Comparison of ENCODE assay signal across 8 mouse cellular contexts in genomic region chr10:4387701-4388383, GRCm38 (mm10). TPM values are rescaled to one million over a fixed set of nuclear protein-coding genes. Genes with fewer than 3 reads are reported as not detected.
DNase-seq lines count a peak whose midpoint lies in the region; ATAC-seq and TF ChIP-seq lines count a peak whose summit lies in the region.

TSS of gene Zbtb2 (minus strand) at chr10:4388108.

- intact Hi-C loops in left cerebral cortex, postnatal 25 days (cut with DNase I): loop anchor here (1.0 kb wide), 1 partner anchor 44 kb away; the partner anchor contains the start of genes Armt1 and Rmnd1

- peak within 1 kb of the TSS; percentile 99 for H3K9ac ChIP-seq in hindbrain, postnatal 0 days (replicated peaks; ENCODE audit: low read length)

- WGBS in hindbrain, postnatal 0 days: 0% methylated on average over 29 of the region's 87 CpGs

- no peaks in the 10 kb centered on the region for H3K9me3 ChIP-seq in hindbrain, postnatal 0 days (ENCODE audit: low read length)

- no peak for TF ChIP-seq CTCF in hindbrain, postnatal 0 days (IDR thresholded peaks at IDR 0.05; ENCODE audit: low read depth)

- peaks cover 24% of the 10 kb centered on the region for H3K4me1 ChIP-seq in hindbrain, postnatal 0 days (ENCODE audit: insufficient read depth, low read length)

- peak; percentile 39 to 62 for DNase-seq in cerebellum, postnatal 4 days (ENCODE audit: low spot score in 2 of 2)
- DNase-seq in gastrocnemius, adult 8-10 months (ENCODE audit: low spot score in 2 of 2): peak; percentile 25 to 44
- DNase-seq in hindbrain, postnatal 0 days (ENCODE audit: low spot score): peak; percentile 75
- peak; percentile 60 to 61 for DNase-seq in left cerebral cortex, postnatal 25 days (ENCODE audit: low spot score in 2 of 2)
- DNase-seq in right cerebral cortex, postnatal 14 days: peak; percentile 74
- peak; percentile 80 for DNase-seq in yolk sac, embryonic 10.5 days (ENCODE audit: low spot score)

- no peaks in the 10 kb centered on the region for H3K36me3 ChIP-seq in hindbrain, postnatal 0 days (ENCODE audit: insufficient read depth, low read length)

- H3K4me2 ChIP-seq in hindbrain, postnatal 0 days (ENCODE audit: low read depth, low read length): peak within 1 kb of the TSS; percentile 92

- ATAC-seq in activated CD4-positive, CD25-positive, alpha-beta regulatory T cell, adult 4 months: peak; percentile 8
- peak; percentile 25 for ATAC-seq in hindbrain, postnatal 0 days
- 0 out of 2 replicates have a peak, but pooled peaks have one; percentile 4 for ATAC-seq in megakaryocyte-erythroid progenitor cell, adult 5-6 weeks (replicated peaks; ENCODE audit: low FRiP score, low TSS enrichment, poor library complexity, severe bottlenecking)

- peak within 1 kb of the TSS; percentile 80 for H3K4me3 ChIP-seq in hindbrain, postnatal 0 days (ENCODE audit: low read length)

- H3K27me3 ChIP-seq in hindbrain, postnatal 0 days (ENCODE audit: insufficient read depth, low read length): no peaks in the 10 kb centered on the region

- H3K27ac ChIP-seq in hindbrain, postnatal 0 days: peak within 1 kb of the TSS; percentile 100

RNA-seq across cellular contexts. Expression of gene Zbtb2, which starts in this region (rescaled TPM):
- 10 to 100 TPM in 1 of 2 experiments, 1 to 10 TPM in 1; 9.9 to 11.3 TPM for polyA plus RNA-seq in activated CD4-positive, CD25-positive, alpha-beta regulatory T cell, adult 4 months (2017; shearing (Covaris generic))
- total RNA-seq in gastrocnemius, adult 8-10 months (2022): 1 to 10 TPM; 4.5 to 6.0 (median 5.2) TPM
- total RNA-seq in hindbrain, postnatal 0 days (2014; rRNA removed): 18.0 and 19.5 TPM in 2 replicates
- 11.8 and 13.5 TPM in 2 replicates for polyA plus RNA-seq in hindbrain, postnatal 0 days (2015; fragmentation: Nextera tagmentation; extraction: Ambion mirVana)
- total RNA-seq in left cerebral cortex, postnatal 25 days (2021): 10 to 100 TPM in 1 of 2 experiments, 1 to 10 TPM in 1; 9.8 to 10.5 TPM
- 7.4 and 7.5 TPM in 2 replicates for total RNA-seq in megakaryocyte-erythroid progenitor cell, adult 5-6 weeks (2014; fragmentation: Nextera tagmentation)
- 7.3 and 11.4 TPM in 2 replicates for total RNA-seq in megakaryocyte-erythroid progenitor cell, adult 5-6 weeks (2017)

Comparison
In these comparisons a context has a peak if more than half of its experiments do, and no peak if none do; other contexts are left out.
1. Peak in every context shown above with its lines: DNase-seq, ATAC-seq, H3K4me3 ChIP-seq and H3K27ac ChIP-seq.